Mouse (Mus musculus) olfactory bulb, adult 2 months (tissue): ENCODE results near the gene Nlrp3. TPM values are rescaled to one million over a fixed set of nuclear protein-coding genes. Genes with fewer than 3 reads are reported as not detected.
"Not testable (repeated sequence)": the region's sequence is repeated elsewhere in the genome, so short reads cannot be mapped to it uniquely, and the experiment has no call there.

Experiments used
- H3K27ac ChIP-seq: fragments of 200-500 bp; 2 replicates; pipeline ENCODE4 v1.5.1; 2012; ENCODE audit warnings: low read depth, low read length; ENCODE audit not compliant: insufficient read depth
- H3K4me1 ChIP-seq: fragments of 200-500 bp; 2 replicates; pipeline ENCODE4 v1.6.1; 2012; ENCODE audit warnings: low read length; ENCODE audit not compliant: control insufficient read depth, insufficient read depth
- H3K4me3 ChIP-seq: fragments of 200-500 bp; 2 replicates; pipeline ENCODE4 v1.5.1; 2012; ENCODE audit warnings: mild to moderate bottlenecking, low read depth, low read length, moderate library complexity; ENCODE audit not compliant: insufficient read depth
- CTCF ChIP-seq: fragments of 200-500 bp; IDR thresholded peaks from 2 replicates; pipeline ENCODE4 v1.5.1; 2012; ENCODE audit warnings: low read depth, mild to moderate bottlenecking, low read length, moderate library complexity; ENCODE audit not compliant: insufficient read depth
- POLR2A ChIP-seq: fragments of 200-500 bp; IDR thresholded peaks from 2 replicates; pipeline ENCODE4 v1.6.1; 2012; ENCODE audit warnings: mild to moderate bottlenecking, low read depth, low read length, moderate library complexity; ENCODE audit not compliant: insufficient read depth
- WGBS: fragments of 180-500 bp; shearing (Covaris S2); methylation state at CpG from one replicate; pipeline ENCODE4 v1.1.7; 2018; 5-methylcytosine and 5-hydroxymethylcytosine counted together
- polyA plus RNA-seq: library from polyadenylated mRNA; stranded (reverse); fragments of >200 nt; gene quantifications from 2 replicates; pipeline ENCODE4 v1.2.4, GENCODE M21; 2012; ENCODE audit warnings: low replicate concordance; ENCODE audit not compliant: missing spikeins, insufficient read depth, insufficient read length

Gene Nlrp3
- polyA plus RNA-seq, 1 experiment = not detected

- TF ChIP-seq POLR2A = no peak
- TF ChIP-seq CTCF = no peak
- no peak overlapping the region for H3K4me3 ChIP-seq
- WGBS = 96% methylated on average over 11 of the region's 11 CpGs
- H3K4me1 ChIP-seq = no peaks in the 10 kb centered on the region
- H3K27ac ChIP-seq = no peak overlapping the region
These were observed 12.8 kb downstream of the Nlrp3 start for GRCm38 (mm10) chr11:59554127-59554526.

GRCm38 (mm10) chr11:59554535-59554934, 13.2 kb downstream of the Nlrp3 start:
- TF ChIP-seq POLR2A (no peak), CTCF (no peak)
- H3K4me3 ChIP-seq = no peak overlapping the region
- H3K27ac ChIP-seq = no peak overlapping the region
- no peaks in the 10 kb centered on the region for H3K4me1 ChIP-seq
- 83% methylated on average over 8 of the region's 8 CpGs for WGBS

GRCm38 (mm10) chr11:59560906-59561305, 19.5 kb downstream of the Nlrp3 start:
- Histone ChIP-seq H3K27ac (no peak overlapping the region), H3K4me1 (no peaks in the 10 kb centered on the region), H3K4me3 (no peak overlapping the region)
- no peak for TF ChIP-seq CTCF
- 82% methylated on average over 3 of the region's 3 CpGs for WGBS

- no peak for TF ChIP-seq POLR2A
- TF ChIP-seq CTCF = no peak
- WGBS = 92% methylated on average over 4 of the region's 4 CpGs
- Histone ChIP-seq H3K27ac (no peak overlapping the region), H3K4me3 (no peak overlapping the region), H3K4me1 (no peaks in the 10 kb centered on the region)
These were observed 21.0 kb downstream of the Nlrp3 start for GRCm38 (mm10) chr11:59562336-59562735.

GRCm38 (mm10) chr11:59562837-59563236, 21.5 kb downstream of the Nlrp3 start:
- no peak for TF ChIP-seq POLR2A
- TF ChIP-seq CTCF = no peak
- WGBS = 62% methylated on average over 9 of the region's 9 CpGs
- no peak overlapping the region for H3K27ac ChIP-seq

GRCm38 (mm10) chr11:59569306-59569705, 27.9 kb downstream of the Nlrp3 start:
- TF ChIP-seq POLR2A (no peak), CTCF (no peak)
- H3K4me3 ChIP-seq = no peak overlapping the region
- no peak overlapping the region for H3K27ac ChIP-seq
- H3K4me1 ChIP-seq = no peaks in the 10 kb centered on the region
- WGBS = 36% methylated on average over 3 of the region's 3 CpGs

More at GRCm38 (mm10) chr11:59562837-59563236, 21.5 kb downstream of the Nlrp3 start:
- no peaks in the 10 kb centered on the region for H3K4me1 ChIP-seq
- no peak overlapping the region for H3K4me3 ChIP-seq

- 58% methylated on average over 9 of the region's 9 CpGs for WGBS
These were observed 34.4 kb downstream of the Nlrp3 start for GRCm38 (mm10) chr11:59575726-59576125.

GRCm38 (mm10) chr11:59576135-59576534, 34.8 kb downstream of the Nlrp3 start, which contains the start of gene Olfr222:
TSS of gene Olfr222 (minus strand) at chr11:59576235.
- H3K27ac ChIP-seq, H3K4me1 ChIP-seq, H3K4me3 ChIP-seq: not testable (repeated sequence)

More at GRCm38 (mm10) chr11:59575726-59576125, 34.4 kb downstream of the Nlrp3 start:
- no peaks in the 10 kb centered on the region for H3K4me1 ChIP-seq
- H3K27ac ChIP-seq = no peak overlapping the region
- no peak for TF ChIP-seq POLR2A
- TF ChIP-seq CTCF = no peak
- no peak overlapping the region for H3K4me3 ChIP-seq

GRCm38 (mm10) chr11:59584539-59584938, 43.2 kb downstream of the Nlrp3 start:
- 51% methylated on average over 6 of the region's 6 CpGs for WGBS
- H3K4me3 ChIP-seq = no peak overlapping the region
- TF ChIP-seq CTCF = no peak
- TF ChIP-seq POLR2A = no peak
- H3K4me1 ChIP-seq = no peaks in the 10 kb centered on the region
- no peak overlapping the region for H3K27ac ChIP-seq

GRCm38 (mm10) chr11:59589496-59589895, 48.1 kb downstream of the Nlrp3 start:
- Histone ChIP-seq H3K4me3 (no peak overlapping the region), H3K4me1 (no peaks in the 10 kb centered on the region), H3K27ac (no peak overlapping the region)
- TF ChIP-seq CTCF (no peak), POLR2A (no peak)
- WGBS = 92% methylated on average over 8 of the region's 8 CpGs
